Mouse (Mus musculus): ENCODE data around the gene Ociad2. TPM values are rescaled to one million over a fixed set of nuclear protein-coding genes. Genes with fewer than 3 reads are reported as not detected.
"Not testable (repeated sequence)": the region's sequence is repeated elsewhere in the genome, so short reads cannot be mapped to it uniquely, and the experiment has no call there.

The Ociad2 gene
- total RNA-seq, 4 experiments from 2014 or later, result 119 to 124 (median 122) TPM

DNA sequence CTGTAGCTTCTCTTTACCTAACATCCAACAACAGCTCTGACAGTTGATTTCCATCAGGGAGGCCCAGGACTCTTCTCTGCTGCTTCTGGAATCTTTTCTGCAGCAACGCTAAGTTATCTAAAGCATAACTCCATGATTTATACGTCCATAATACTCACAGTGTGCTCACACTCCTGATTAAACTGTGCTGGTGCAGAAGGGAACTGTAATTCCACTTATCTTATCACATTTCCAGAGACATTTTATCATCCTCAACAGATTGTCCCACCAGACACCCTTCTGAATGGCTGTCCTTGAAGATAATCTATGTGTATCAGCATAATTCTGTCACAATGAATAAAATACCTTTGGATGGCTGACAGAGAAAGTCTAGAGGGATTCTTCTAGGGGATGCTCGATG lies 13.2 kb upstream of the Ociad2 start:
- DNase-seq (ENCODE audit: low spot score in 2 of 2), result no peak

GRCm38 (mm10) chr5:73353519-73353918 lies 12.7 kb upstream of the Ociad2 start:
- DNase-seq (ENCODE audit: low spot score in 2 of 2), result no peak

DNA sequence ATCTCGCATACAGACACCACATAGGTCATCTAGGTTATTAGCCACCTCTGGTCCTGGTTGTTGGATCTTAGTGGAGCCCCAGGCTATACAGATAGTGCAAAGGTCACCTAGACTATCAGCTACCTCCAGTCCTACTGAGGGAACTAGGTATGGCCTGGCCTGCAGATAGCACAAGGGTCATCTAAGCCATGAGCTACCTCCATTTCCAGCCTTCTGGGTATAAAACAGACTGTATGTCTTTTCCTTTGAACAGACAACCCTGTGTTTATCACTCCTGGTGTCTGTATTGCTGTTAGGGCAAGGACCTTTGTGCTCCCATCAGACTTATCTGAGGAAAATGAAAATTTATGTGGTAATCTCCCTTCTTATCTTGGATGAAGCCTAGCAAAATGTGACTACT lies 11.0 kb upstream of the Ociad2 start:
- DNase-seq (ENCODE audit: low spot score in 2 of 2), result no peak

DNA sequence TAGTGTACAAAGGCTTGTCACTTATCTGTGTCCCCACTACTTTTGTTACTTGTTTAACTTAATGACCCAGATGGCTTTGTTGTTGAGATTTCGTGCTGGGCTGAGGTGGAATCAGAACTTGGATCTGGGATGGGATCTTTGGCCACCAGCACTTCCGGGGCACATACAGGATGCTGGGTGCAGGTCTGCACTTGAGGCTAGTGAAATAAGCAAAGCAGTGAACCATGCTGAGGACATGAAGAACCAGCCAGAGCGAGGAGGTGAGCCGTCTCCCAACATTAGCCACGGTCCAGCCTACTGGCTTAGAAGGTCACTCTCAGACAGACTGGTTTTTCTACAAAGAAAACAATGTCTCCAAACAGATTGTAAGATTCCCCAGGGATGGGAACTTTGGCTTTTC lies 8.7 kb upstream of the Ociad2 start:
- DNase-seq (ENCODE audit: low spot score in 2 of 2), result no peak

GRCm38 (mm10) chr5:73345254-73345653 lies 4.4 kb upstream of the Ociad2 start:
- no peak for DNase-seq (ENCODE audit: low spot score in 2 of 2)

DNA sequence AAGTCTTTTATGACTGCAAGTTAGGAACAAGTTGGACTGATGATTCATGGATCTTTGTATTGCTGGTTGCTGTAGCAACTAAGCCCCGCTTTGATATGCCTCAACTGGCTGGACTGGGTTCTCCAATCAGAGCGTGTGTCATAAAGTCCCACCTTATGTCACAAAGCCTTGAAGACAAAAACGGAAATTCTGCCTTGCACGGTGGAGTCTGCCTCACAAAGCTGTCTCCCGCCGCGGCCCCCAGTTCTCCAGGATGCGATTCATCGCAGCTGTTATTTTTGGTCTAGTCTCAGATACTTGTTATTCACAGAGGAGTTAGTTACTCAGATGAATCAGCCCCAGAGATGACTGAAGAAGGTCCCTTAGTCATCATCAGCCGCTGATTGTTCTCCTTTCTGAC lies 3.5 kb upstream of the Ociad2 start:
- DNase-seq (ENCODE audit: low spot score in 2 of 2), result peak; percentile 75 to 86

GRCm38 (mm10) chr5:73342701-73343355 lies 2.0 kb upstream of the Ociad2 start:
- no peak for DNase-seq (ENCODE audit: low spot score in 2 of 2)

GRCm38 (mm10) chr5:73339779-73340722 lies 777 bp downstream of the Ociad2 start:
- no peak for DNase-seq (ENCODE audit: low spot score in 2 of 2)

DNA sequence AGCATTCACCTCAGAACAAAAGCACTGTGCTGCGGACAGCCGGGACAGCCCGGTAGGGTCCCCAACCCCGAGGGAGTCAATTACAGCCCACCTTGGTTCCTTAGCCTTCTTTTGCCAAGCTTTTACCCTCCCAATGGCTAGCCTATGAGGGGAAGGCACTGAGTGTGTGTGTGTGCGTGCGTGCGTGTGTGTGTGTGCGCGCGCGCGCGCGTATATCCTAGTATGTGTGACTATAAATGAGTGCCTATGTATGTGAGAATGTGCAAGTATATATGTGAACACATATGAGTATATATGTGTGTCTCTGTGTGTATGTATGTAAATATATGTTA lies 2.0 kb downstream of the Ociad2 start:
- DNase-seq (ENCODE audit: low spot score in 2 of 2), result no peak

DNA sequence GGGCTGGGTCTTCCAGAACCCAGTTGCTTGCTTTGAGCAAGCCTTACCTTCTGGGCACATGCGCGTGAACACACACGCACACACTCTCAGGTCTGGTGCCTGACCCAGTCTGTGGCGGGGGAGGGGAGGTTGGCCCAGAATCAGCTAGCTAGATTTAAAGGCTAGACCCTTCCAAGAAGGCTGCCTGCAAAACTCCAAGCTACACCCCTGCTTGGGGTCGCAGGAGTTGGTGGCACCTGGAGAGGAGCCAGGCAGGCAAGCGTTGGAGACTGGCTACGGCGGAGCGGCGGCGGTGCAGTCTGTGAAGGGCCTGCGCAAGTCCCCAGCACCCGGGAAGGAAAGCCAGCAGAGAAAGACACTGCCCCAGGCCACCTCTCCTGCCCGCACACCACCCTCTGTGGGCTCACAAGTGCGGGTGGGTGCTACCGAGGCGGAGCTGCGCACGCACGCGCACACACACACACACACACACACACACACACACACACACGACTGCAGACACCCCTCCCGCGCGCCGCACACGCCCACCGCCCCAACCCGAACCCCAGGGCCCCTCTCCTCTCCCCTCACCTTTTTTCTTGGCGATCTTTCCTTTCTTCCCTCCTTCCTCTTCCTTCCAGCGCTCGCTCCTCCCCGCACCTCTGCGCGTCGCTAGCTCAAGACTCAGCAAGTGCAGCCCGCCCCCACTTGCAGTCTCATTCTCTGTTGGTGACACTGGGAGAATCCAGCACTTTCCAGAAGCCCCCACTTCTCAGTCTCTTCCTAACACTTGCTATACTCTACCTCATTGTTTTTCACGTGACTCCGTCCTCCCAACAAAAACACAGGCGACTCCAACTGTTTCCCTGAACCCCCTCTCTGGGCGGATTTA lies 2.6 kb downstream of the Ociad2 start:
- DNase-seq (ENCODE audit: low spot score in 2 of 2), result peak; percentile 29 to 51

GRCm38 (mm10) chr5:73336448-73336847 lies 4.4 kb downstream of the Ociad2 start:
- no peak for DNase-seq (ENCODE audit: low spot score in 2 of 2)

GRCm38 (mm10) chr5:73331002-73331401 lies 9.8 kb downstream of the Ociad2 start:
- DNase-seq (ENCODE audit: low spot score in 2 of 2), result no peak

DNA sequence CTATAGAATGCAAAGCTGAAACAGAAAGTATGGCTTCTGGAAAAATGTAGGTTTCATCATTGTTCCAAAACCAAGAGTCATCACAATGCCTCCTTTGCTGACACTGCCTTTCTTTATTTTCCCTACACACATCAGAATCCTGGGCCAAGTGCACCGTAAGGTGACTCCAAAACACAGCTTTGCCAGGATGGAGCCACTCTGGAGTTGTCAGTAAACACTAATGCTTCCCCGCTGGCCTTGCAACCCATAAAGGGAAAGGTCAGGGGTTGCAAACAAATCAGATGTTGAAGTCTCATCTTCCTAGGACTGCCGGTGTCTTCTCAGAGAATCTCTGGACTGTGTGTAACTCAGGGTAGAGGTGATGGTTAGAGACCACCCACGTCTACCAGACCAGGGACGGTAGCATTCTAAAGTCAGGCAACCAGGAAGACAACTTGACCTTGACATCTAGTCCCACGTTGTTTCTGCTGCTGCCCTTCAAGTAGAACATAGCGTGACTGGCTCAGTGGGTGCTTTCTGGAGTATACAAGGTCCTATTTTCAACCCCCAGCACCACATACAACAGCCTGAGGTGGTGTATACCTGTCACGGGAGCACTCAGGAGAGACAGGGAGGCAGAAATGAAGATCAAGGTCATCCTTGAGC lies 16.2 kb downstream of the Ociad2 start:
- no peak for DNase-seq (ENCODE audit: low spot score in 2 of 2)

DNA sequence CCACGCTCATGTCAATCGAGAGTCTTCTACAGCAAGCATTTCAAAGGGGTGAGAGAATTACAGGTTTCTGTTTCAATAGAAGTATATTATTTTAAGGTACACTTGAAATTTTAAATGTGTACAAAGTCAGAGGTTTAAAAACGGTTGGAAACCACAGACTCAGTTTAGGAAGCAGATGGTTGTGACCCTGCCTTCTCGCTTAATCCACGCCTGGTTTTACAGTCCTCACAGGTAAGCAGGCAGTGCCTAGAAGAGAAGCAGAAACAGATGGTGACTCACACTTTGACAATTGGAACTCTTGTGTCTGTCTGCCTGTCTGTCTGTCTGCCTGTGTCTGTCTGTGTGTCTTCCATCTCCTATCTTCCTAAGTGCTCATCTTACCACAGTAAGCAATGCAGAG lies 17.2 kb downstream of the Ociad2 start:
- DNase-seq (ENCODE audit: low spot score in 2 of 2), result no peak

GRCm38 (mm10) chr5:73322684-73323083 lies 18.1 kb downstream of the Ociad2 start:
- DNase-seq (ENCODE audit: low spot score in 2 of 2), result not testable (repeated sequence)

DNA sequence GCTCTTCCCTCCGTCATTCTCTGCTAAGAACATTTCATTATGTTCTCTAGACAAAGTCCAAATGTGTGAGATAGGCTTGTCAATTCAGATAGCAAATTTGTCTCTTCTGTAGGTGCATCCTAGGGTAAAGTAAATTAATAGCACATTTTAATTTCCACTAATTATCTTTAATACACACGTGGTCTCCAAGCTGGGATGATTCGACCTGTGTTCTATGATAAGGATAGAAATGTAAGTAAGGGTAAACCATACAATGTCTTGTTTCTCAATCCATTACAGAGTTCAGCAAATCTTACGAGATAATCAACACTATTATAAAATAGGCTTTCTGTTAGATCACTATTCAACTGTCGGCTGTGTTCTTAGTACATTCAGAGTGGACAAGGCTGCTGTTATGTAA lies 21.5 kb downstream of the Ociad2 start:
- no peak for DNase-seq (ENCODE audit: low spot score in 2 of 2)

- DNase-seq (ENCODE audit: low spot score in 2 of 2), result no peak
Observed at GRCm38 (mm10) chr5:73314654-73315053, 26.2 kb downstream of the Ociad2 start.

DNA sequence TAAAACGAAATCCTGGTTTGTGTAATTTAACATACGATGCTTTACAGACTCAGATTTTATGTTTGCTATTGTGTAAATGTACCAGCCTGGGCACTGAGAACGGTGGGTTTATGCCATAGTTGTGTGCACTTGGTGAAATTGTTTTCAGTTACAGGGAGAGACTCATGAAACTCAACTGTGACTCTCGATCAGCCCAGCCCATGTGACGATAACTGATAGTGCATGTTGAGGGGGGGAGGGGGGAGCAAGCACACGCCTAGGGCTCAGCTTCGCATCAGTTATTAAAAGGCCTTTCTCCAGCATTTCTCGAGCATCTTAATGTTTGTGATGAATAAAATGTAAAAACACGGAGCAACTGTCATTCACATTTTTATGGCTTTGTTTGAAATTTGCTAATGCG lies 27.2 kb downstream of the Ociad2 start:
- DNase-seq (ENCODE audit: low spot score in 2 of 2), result no peak

- DNase-seq (ENCODE audit: low spot score in 2 of 2), result no peak
Observed at GRCm38 (mm10) chr5:73311458-73311857, 29.4 kb downstream of the Ociad2 start.

DNA sequence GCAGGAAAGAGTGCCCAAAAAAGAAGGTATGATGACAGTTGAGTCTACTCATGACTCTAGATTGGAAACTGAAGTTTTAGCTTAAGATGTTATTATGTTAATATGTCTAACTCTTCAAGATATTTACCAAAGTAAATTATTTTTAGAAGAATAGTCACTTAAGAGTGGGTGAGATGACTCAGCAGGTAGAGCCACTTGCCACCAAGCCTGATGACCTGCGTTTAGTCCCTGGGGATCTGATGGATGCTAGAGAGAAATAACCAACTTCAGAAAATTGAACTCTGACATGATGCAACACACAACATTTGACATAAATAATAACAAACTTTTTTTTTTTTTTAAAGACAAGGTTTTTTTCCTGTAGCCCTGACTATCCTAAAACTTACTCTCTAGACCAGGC lies 30.4 kb downstream of the Ociad2 start:
- no peak for DNase-seq (ENCODE audit: low spot score in 2 of 2)

- DNase-seq (ENCODE audit: low spot score in 2 of 2), result no peak
Observed at GRCm38 (mm10) chr5:73309496-73309895, 31.3 kb downstream of the Ociad2 start.

Measured in layer of hippocampus, adult 8-10 months (tissue).